Mouse (Mus musculus) liver, embryonic 14.5 days (tissue): ENCODE results near the gene Lfng.

Source experiments
- CTCF ChIP-seq: IDR thresholded peaks from 2 replicates; pipeline ENCODE4 v1.5.1; 2016; ENCODE audit warnings: antibody characterized with exemption, low read depth, control low read depth
- EP300 ChIP-seq: IDR thresholded peaks from 2 replicates; pipeline ENCODE4 v1.6.1; 2016; ENCODE audit warnings: antibody characterized with exemption, low read depth

- TF ChIP-seq EP300 (no peak), CTCF (no peak)
Observed at GRCm38 (mm10) chr5:140634798-140635722, 27.9 kb downstream of the Lfng start.
